Mouse (Mus musculus): ENCODE data around the gene Rpgr. TPM values are rescaled to one million over a fixed set of nuclear protein-coding genes. Genes with fewer than 3 reads are reported as not detected.

Rpgr gene
- 31.7 and 34.7 TPM in 2 replicates for polyA plus RNA-seq (2016; fragmentation: Nextera tagmentation; extraction: Ambion mirVana)

DNA sequence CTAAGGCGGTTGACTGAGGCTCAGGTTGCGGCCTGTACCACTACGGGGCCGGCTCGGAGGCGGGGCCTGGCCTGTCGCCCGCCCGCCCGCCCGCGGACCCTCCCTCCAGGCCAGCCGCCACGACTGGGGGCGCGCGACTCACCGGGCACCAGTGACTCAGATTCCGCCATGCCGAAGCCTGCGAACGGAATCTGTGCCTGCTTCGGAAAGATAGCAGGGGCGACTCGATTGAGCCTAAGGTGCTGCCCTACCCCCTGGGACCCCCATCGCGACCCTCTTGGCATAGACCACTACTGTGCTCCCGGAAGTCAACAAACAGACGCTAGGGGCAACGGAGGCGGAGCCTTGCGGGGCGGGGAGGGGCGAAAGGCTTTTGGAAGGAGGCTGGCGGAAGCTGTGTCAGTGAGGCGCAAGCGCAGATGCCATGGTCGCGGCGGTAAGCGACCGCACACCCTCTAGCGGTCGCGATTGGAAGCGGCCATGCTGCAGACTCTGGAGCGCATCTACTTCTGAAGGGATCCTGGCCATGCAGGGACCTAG, at the start of gene Rpgr:
Gene Rpgr (minus strand): TSS at position 511 of the 540 bp plus-strand sequence.
- no peaks in the 10 kb centered on the region for H3K36me3 ChIP-seq
- no peaks in the 10 kb centered on the region for H3K9me3 ChIP-seq (replicated peaks)
- peak within 1 kb of the TSS; percentile 82 for H3K27ac ChIP-seq (replicated peaks)
- WGBS = 10% methylated on average over 47 of the region's 47 CpGs
- no peaks in the 10 kb centered on the region; the same call in 1 of the 2 replicates for H3K4me1 ChIP-seq
- peak; percentile 88 for DNase-seq (ENCODE audit: low spot score)
- H3K27me3 ChIP-seq (ENCODE audit: low read depth, poor library complexity, severe bottlenecking) = no peaks in the 10 kb centered on the region
- peak within 1 kb of the TSS; percentile 63 for H3K4me3 ChIP-seq

DNA sequence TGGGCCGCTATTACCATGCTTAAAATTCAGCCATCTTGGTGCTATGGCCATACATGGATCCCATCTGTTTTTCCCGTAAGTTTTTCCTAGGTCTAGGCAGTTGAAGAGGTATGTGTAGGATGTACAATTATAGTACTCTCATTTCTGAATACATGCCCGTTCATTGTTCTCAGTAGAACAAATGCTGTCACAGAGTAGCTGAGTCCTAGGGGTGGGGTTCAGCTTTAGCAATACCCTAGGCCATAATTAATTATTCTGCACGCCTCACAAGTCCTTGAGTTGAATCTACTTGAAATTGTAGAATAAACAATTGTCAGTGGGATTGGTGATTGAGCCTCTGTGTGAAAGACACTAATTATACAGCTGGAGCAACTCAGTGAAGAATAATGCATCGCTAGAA, 41.5 kb upstream of the Rpgr start:
- Histone ChIP-seq H3K4me1 (no peaks in the 10 kb centered on the region), H3K27me3 (ENCODE audit: low read depth, poor library complexity, severe bottlenecking) (no peaks in the 10 kb centered on the region), H3K27ac (replicated peaks) (no peak overlapping the region), H3K4me3 (no peak overlapping the region), H3K36me3 (no peaks in the 10 kb centered on the region), H3K9me3 (replicated peaks) (no peaks in the 10 kb centered on the region)
- DNase-seq (ENCODE audit: low spot score) = no peak
- WGBS = 86% methylated on average over 5 of the region's 5 CpGs

DNA sequence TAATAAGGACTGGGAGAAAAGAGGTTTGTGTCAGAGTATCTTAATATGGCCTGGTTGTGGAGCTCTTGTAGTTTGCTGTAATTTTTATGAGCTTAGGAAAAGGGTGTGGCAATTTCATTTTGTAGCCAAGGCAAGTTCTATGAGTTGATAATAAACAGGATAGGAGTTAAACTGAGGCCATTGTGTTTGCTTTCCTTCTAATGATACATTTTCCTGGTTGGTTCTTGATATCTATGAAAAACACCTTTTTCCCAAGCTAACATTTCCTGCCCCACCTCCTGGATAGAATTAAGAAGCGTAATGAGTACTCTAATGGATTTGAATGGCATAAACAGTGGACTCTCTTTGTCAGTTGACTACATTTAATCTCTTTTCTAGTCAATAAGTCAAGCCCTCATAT, 41.1 kb upstream of the Rpgr start:
- 89% methylated on average over 1 of the region's 1 CpGs for WGBS
- H3K36me3 ChIP-seq = no peaks in the 10 kb centered on the region
- H3K9me3 ChIP-seq (replicated peaks) = no peaks in the 10 kb centered on the region
- no peak for DNase-seq (ENCODE audit: low spot score)
- no peak overlapping the region for H3K4me3 ChIP-seq
- H3K27me3 ChIP-seq (ENCODE audit: low read depth, poor library complexity, severe bottlenecking) = no peaks in the 10 kb centered on the region
- H3K27ac ChIP-seq (replicated peaks) = no peak overlapping the region
- H3K4me1 ChIP-seq = no peaks in the 10 kb centered on the region

DNA sequence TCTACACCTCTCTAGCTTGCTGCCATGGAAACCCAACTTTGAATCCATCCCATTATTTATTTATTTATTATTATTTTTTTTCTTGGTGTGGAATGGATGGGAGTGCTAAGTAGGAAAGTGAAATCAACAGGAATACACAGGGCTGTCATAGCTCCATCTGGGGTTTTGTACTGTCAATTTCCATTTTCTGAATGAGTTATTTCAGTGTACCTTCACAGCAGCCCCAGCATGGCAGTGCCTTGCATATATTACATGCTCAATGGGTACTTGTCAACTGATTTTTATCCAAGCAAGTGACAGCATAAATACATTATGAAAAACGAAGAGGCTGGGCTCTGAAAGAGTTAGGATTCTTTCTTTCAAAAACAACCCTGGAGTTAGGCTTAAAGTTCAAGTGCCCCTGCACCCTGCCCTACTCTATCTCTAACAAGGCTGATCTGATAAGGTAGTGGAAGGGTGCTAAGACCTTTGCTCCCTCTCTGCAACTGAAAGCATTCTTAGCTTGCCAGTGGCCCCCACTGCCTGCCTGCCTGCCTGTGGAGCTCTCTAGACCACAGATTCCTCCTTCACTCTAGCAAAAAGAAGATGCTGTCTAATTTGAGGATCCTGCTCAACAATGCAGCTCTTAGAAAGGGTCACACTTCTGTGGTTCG, 35.3 kb upstream of the Rpgr start, which contains the start of gene Otc:
Gene Otc (plus strand): TSS at position 454 of the 653 bp plus-strand sequence.
- Histone ChIP-seq H3K4me3 (no peak within 1 kb of the TSS), H3K4me1 (no peaks in the 10 kb centered on the region), H3K27me3 (ENCODE audit: low read depth, poor library complexity, severe bottlenecking) (no peaks in the 10 kb centered on the region), H3K9me3 (replicated peaks) (no peaks in the 10 kb centered on the region), H3K36me3 (no peaks in the 10 kb centered on the region), H3K27ac (replicated peaks) (no peak within 1 kb of the TSS)
- 46% methylated on average over 2 of the region's 2 CpGs for whole genome bisulfite sequencing
- no peak for DNase-seq (ENCODE audit: low spot score)

DNA sequence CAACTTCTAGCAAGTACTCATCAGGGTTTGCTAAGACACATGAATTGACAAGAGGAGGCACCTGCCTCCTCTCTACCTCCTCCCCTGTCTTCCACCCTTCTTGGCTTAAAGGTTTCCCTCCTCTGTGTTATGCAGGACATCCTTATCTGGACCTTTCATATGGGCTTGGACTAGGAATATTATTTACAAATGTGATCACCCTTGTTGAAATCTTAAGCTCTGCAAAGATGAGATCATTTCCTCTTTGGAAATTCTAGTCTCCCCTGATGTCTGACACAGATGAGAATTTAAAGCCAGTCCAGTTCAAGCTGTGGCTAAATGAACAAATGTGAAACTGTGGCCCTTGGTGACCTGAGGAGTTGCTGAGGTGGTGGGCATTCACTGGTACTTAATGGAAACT, 34.6 kb upstream of the Rpgr start:
- Histone ChIP-seq H3K36me3 (no peaks in the 10 kb centered on the region), H3K9me3 (replicated peaks) (no peaks in the 10 kb centered on the region), H3K27me3 (ENCODE audit: low read depth, poor library complexity, severe bottlenecking) (no peaks in the 10 kb centered on the region), H3K27ac (replicated peaks) (no peak overlapping the region), H3K4me3 (no peak overlapping the region), H3K4me1 (no peaks in the 10 kb centered on the region)
- no peak for DNase-seq (ENCODE audit: low spot score)

DNA sequence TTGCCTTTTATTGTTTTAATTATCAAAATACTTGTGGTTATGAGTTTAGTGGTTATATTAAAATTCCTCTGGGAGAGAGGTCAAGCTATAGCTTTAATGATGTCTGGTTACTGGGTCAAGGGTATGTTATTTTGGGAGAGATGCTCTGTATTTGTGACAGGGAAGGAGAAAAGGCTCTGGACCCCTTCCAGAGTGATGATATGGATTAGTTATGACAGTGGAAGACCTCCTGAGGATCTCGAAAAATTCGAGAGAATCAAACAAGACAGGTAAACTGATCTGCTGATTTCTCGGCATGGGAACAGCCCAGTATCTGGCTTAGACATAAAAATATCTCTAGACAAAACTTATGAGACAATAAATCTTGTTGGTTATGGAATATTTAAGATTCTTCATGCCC, 27.2 kb upstream of the Rpgr start:
- no peak for DNase-seq (ENCODE audit: low spot score)
- H3K36me3 ChIP-seq = no peaks in the 10 kb centered on the region
- H3K27me3 ChIP-seq (ENCODE audit: low read depth, poor library complexity, severe bottlenecking) = no peaks in the 10 kb centered on the region
- WGBS = 85% methylated on average over 3 of the region's 3 CpGs
- peaks cover 6% of the 10 kb centered on the region; the same call in 1 of the 2 replicates for H3K4me1 ChIP-seq
- no peak overlapping the region for H3K4me3 ChIP-seq
- no peak overlapping the region for H3K27ac ChIP-seq (replicated peaks)
- H3K9me3 ChIP-seq (replicated peaks) = no peaks in the 10 kb centered on the region

DNA sequence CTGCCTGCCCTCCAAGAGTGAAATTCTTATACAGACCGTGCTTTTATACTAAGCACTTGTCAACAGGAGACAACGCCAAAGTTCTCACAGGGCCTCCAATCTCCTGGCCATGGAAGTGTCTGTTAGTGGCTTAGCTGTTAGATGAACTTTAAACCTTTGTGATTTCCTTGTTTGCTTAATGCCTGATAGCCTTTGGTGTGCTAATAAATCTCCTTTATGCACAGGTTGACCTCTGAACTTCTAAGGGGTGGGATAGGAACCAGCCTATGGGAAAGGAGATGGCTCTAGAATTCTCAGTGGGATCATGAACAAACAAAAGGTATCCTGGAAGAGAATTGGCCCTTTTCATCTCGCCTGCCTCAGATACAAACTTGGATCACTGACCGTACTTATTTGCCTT, 22.8 kb upstream of the Rpgr start:
- H3K4me1 ChIP-seq = peaks cover 6% of the 10 kb centered on the region; the same call in 1 of the 2 replicates
- H3K9me3 ChIP-seq (replicated peaks) = no peaks in the 10 kb centered on the region
- no peaks in the 10 kb centered on the region for H3K27me3 ChIP-seq (ENCODE audit: low read depth, poor library complexity, severe bottlenecking)
- WGBS = 53% methylated on average over 4 of the region's 4 CpGs
- no peak overlapping the region for H3K4me3 ChIP-seq
- no peak overlapping the region for H3K27ac ChIP-seq (replicated peaks)
- DNase-seq (ENCODE audit: low spot score) = no peak
- no peaks in the 10 kb centered on the region for H3K36me3 ChIP-seq

DNA sequence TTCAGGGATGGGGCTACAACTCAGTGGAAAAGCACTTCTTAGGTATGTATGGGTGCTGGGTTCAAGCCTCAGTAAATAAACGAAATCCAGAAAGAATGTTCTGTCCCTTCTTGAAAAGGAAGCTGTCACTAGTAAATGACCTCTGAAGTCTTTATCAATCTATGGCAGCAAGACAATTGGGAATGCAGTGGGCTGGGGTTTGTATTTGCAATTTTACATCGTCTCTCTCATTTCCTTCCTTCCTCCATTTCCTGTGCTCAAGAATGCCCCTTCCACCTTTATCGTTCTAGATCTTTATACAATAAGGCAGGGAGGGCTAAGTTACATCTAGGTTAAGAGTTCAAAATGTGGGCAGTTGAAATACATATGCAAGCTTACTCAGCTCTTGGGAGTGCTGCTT, 17.9 kb upstream of the Rpgr start:
- H3K36me3 ChIP-seq = no peaks in the 10 kb centered on the region
- no peak for DNase-seq (ENCODE audit: low spot score)
- H3K4me1 ChIP-seq = peaks cover 5% of the 10 kb centered on the region; the same call in 1 of the 2 replicates
- WGBS = 75% methylated on average over 3 of the region's 3 CpGs
- H3K4me3 ChIP-seq = no peak overlapping the region
- H3K9me3 ChIP-seq (replicated peaks) = no peaks in the 10 kb centered on the region
- no peaks in the 10 kb centered on the region for H3K27me3 ChIP-seq (ENCODE audit: low read depth, poor library complexity, severe bottlenecking)
- H3K27ac ChIP-seq (replicated peaks) = no peak overlapping the region

DNA sequence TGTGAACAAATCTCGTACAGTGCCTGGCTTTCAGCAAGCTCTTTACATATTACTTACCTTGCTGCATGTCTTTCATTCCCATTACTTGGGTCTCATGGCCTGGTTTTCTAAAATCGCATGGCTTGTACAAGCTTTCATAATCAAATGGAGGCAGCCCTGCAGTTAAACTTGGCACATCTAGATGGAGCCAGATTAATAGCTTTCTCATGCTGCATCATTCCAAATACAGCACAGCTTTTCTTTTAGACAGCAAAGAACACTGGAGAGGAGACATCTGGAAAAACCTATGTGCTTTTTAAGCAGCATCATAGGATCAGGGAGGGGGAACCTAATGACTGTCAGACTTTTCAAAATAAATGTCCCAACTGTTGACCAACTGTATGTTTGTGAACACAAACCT, 16.3 kb upstream of the Rpgr start:
- H3K4me3 ChIP-seq = no peak overlapping the region
- no peaks in the 10 kb centered on the region for H3K9me3 ChIP-seq (replicated peaks)
- no peaks in the 10 kb centered on the region for H3K27me3 ChIP-seq (ENCODE audit: low read depth, poor library complexity, severe bottlenecking)
- H3K27ac ChIP-seq (replicated peaks) = no peak overlapping the region
- no peak for DNase-seq (ENCODE audit: low spot score)
- H3K4me1 ChIP-seq = no peaks in the 10 kb centered on the region
- 78% methylated on average over 2 of the region's 2 CpGs for WGBS
- no peaks in the 10 kb centered on the region for H3K36me3 ChIP-seq

DNA sequence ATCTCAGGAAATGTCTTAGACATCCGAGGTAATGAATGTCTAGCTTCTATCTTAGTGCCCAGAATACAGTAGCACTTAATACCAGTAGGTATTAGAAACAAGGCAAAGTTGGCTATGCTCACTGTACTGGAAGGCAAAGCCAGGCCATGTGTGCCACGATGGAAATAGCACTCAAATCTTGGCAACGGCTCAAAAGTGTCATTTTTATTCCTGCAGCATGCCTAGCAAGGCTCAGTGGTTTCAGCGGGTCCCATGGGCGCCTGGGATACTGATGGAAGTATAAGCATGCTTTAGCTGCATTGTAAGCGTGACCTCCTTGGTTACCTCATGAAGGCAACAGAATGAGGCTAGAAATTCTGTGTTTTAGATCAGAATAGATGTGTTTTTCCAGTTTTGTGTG, 2.6 kb upstream of the Rpgr start:
- 79% methylated on average over 6 of the region's 6 CpGs for WGBS
- DNase-seq (ENCODE audit: low spot score) = no peak
- Histone ChIP-seq H3K27me3 (ENCODE audit: low read depth, poor library complexity, severe bottlenecking) (no peaks in the 10 kb centered on the region), H3K27ac (replicated peaks) (no peak overlapping the region), H3K4me1 (no peaks in the 10 kb centered on the region; the same call in 1 of the 2 replicates), H3K9me3 (replicated peaks) (no peaks in the 10 kb centered on the region), H3K36me3 (no peaks in the 10 kb centered on the region), H3K4me3 (no peak overlapping the region)

DNA sequence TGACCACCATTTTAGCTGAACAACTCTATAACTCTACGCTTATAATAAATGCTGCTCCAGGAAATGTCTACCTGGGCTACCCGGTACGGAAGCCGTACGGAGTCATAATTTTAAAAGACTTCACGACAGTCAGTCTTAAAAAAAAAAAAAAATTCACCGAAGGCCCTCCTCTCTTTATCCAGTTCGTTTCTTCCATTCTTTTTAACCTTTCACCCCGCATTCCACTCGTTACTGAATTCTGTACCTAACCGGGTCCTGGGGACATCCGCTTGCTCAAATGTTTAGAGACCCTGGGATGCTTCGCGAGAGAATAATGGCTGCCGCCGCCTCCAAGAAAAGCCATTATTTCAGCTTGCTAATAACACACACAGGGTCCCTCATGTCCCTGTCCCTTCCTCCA, 748 bp downstream of the Rpgr start:
- Histone ChIP-seq H3K27ac (replicated peaks) (peak overlapping the region; percentile 82), H3K36me3 (no peaks in the 10 kb centered on the region), H3K27me3 (ENCODE audit: low read depth, poor library complexity, severe bottlenecking) (no peaks in the 10 kb centered on the region), H3K4me1 (no peaks in the 10 kb centered on the region; the same call in 1 of the 2 replicates), H3K4me3 (peak overlapping the region; percentile 63), H3K9me3 (replicated peaks) (no peaks in the 10 kb centered on the region)
- DNase-seq (ENCODE audit: low spot score) = no peak
- 24% methylated on average over 16 of the region's 16 CpGs for WGBS

DNA sequence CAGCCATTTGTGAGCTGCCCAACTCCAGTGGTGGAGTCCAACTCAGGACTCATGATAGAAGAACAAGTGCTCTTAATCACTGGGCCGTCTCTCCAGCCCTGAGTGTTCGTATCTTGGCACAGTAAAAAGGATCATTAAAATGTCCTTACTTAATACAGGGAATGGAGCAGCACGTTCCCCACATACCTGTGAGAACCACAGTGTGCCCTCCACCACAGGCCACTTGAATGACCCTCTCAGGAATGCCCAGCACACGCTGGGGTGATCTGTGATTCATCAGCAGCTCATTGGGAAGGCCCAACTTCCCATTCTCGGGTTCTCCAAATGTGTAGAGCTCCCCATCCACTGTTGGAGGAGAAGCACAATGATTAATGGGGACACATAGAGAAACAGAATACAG, 10.8 kb downstream of the Rpgr start:
- H3K4me1 ChIP-seq = no peaks in the 10 kb centered on the region
- no peak overlapping the region for H3K27ac ChIP-seq (replicated peaks)
- no peaks in the 10 kb centered on the region for H3K9me3 ChIP-seq (replicated peaks)
- 86% methylated on average over 5 of the region's 5 CpGs for WGBS
- no peak overlapping the region for H3K4me3 ChIP-seq
- no peak for DNase-seq (ENCODE audit: low spot score)
- H3K27me3 ChIP-seq (ENCODE audit: low read depth, poor library complexity, severe bottlenecking) = no peaks in the 10 kb centered on the region
- H3K36me3 ChIP-seq = peaks cover 16% of the 10 kb centered on the region

DNA sequence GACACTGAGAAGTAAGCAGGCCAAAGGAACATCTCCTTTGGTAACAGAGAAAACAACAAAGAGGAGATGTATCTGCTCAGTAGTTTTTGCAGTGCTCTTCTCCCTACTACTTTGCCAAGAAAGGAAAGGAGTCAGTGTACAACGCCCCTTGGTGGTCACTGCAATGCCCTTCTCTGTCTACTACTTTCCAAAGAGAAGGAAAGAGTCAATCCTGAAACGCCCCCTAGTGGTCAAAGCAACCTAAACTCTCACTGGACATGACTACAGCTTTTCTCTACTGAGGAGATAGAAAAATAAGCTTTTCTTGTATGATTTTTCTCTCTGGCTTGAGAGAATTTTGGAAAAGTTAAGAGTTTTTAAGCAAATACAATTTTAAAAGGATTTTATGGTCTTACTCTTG, 15.4 kb downstream of the Rpgr start:
- H3K27me3 ChIP-seq (ENCODE audit: low read depth, poor library complexity, severe bottlenecking) = no peaks in the 10 kb centered on the region

More for the DNA sequence above, 15.4 kb downstream of the Rpgr start:
- 20% methylated on average over 2 of the region's 2 CpGs for WGBS
- H3K4me3 ChIP-seq = no peak overlapping the region
- no peaks in the 10 kb centered on the region for H3K9me3 ChIP-seq (replicated peaks)
- H3K4me1 ChIP-seq = no peaks in the 10 kb centered on the region
- peaks cover 5% of the 10 kb centered on the region; the same call in 1 of the 2 replicates for H3K36me3 ChIP-seq
- peak; percentile 22 for DNase-seq (ENCODE audit: low spot score)
- H3K27ac ChIP-seq (replicated peaks) = no peak overlapping the region
